Mouse (Mus musculus): ENCODE data around the gene Ephb2. TPM values are rescaled to one million over a fixed set of nuclear protein-coding genes. Genes with fewer than 3 reads are reported as not detected.

The Ephb2 gene
- polyA plus RNA-seq, 1 experiment from 2014 or later: 30.8 TPM

DNA sequence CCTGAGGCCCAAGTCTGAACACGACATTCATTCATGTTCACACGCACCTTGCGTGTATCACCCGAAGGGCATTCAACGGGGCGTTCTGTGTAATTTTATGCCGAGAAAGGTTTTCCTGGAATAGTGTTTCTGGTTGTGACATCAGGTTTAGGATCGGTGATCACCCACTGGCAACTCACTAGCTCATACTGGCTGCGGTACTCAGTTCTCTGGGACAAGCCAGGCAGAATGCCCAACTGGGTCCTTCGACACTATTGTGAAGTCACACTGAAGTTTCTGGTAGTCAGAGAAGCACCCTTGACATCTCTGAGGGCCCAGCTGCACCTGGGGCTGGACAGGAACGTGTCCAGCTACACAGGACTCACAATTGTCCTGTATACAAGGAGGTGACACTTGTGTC is 132.4 kb downstream of the Ephb2 start:
- Histone ChIP-seq H3K9me3 (replicated peaks) (no peaks in the 10 kb centered on the region), H3K27me3 (no peaks in the 10 kb centered on the region), H3K4me1 (peaks cover 60% of the 10 kb centered on the region), H3K27ac (no peak overlapping the region), H3K9ac (no peak overlapping the region), H3K4me2 (replicated peaks) (no peak overlapping the region), H3K4me3 (no peak overlapping the region), H3K36me3 (no peaks in the 10 kb centered on the region)
- 92% methylated on average over 11 of the region's 11 CpGs for WGBS
- no peak for ATAC-seq (ENCODE audit: low FRiP score)

DNA sequence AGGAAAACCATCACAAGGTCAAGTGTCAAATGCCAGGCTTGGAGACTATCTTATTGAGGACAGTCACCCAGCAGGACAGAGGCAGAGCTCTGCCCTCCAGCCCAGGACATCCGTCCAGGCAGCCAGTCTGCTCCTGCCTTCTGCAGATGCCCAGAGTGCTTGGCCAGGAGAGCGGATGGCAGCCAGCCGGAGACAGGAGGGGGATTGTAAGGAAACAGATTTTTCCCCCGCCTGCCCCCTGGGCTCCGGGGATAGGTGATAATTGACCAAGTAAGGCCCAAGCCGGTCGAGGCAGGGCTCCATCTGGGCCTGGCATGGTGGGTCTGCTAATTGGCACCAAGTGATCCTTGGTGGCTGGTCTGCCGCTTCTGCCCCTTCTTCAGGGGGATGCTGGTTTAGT is 133.3 kb downstream of the Ephb2 start:
- whole genome bisulfite sequencing: 60% methylated on average over 8 of the region's 8 CpGs
- ATAC-seq (ENCODE audit: low FRiP score): no peak
- Histone ChIP-seq H3K4me2 (replicated peaks) (no peak overlapping the region), H3K36me3 (no peaks in the 10 kb centered on the region), H3K4me3 (no peak overlapping the region), H3K27me3 (no peaks in the 10 kb centered on the region), H3K4me1 (peaks cover 62% of the 10 kb centered on the region), H3K9ac (no peak overlapping the region), H3K9me3 (replicated peaks) (no peaks in the 10 kb centered on the region), H3K27ac (peak overlapping the region; percentile 0; the same call in 1 of the 2 replicates)

DNA sequence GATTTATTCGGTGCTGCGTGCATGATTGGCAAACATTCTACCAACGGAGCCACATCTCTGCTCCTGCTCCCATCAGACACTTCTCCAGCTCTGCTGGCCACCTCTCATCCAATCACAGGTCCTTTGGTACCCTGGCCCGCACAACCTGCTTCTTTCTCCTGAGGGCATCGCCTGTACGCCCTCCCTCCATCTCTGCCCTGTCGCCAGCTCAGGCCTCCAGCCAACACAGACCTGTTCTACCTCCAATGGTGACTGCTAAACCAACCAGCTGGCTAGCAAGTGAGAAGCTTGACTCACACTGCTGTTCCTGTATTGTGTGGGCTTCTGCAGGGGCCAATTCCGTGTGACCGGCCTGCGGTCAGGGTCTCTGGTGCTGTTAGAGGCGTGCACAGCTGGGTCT is 134.6 kb downstream of the Ephb2 start:
- Histone ChIP-seq H3K27ac (no peak overlapping the region), H3K9me3 (replicated peaks) (no peaks in the 10 kb centered on the region), H3K4me2 (replicated peaks) (no peak overlapping the region), H3K27me3 (no peaks in the 10 kb centered on the region), H3K9ac (no peak overlapping the region), H3K36me3 (no peaks in the 10 kb centered on the region), H3K4me3 (no peak overlapping the region), H3K4me1 (peaks cover 56% of the 10 kb centered on the region)
- no peak for ATAC-seq (ENCODE audit: low FRiP score)
- WGBS: 92% methylated on average over 11 of the region's 11 CpGs

DNA sequence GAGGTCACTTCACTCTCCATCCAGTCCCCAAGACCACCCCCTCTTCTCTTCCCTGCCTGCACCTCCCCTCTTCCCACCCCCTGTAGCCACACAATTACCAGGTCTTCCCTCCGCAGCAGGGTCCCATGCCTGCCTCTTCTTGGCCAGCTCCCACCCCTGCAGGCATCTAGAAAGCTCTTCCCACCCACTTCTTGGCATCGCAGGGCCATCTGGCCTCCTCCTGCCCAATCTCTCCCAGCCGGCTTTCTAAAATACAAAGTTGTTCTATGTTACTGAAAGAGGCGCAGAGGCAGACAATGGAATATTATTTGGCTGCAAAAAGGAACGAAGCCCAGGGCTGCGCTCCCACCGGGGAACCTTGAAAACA is 136.7 kb downstream of the Ephb2 start:
- 61% methylated on average over 7 of the region's 7 CpGs for WGBS
- Histone ChIP-seq H3K27ac (peak overlapping the region; percentile 62), H3K9ac (no peak overlapping the region), H3K4me3 (no peak overlapping the region), H3K27me3 (no peaks in the 10 kb centered on the region), H3K36me3 (peaks cover 20% of the 10 kb centered on the region), H3K4me2 (replicated peaks) (no peak overlapping the region), H3K4me1 (peaks cover 41% of the 10 kb centered on the region), H3K9me3 (replicated peaks) (no peaks in the 10 kb centered on the region)
- no peak for ATAC-seq (ENCODE audit: low FRiP score)

DNA sequence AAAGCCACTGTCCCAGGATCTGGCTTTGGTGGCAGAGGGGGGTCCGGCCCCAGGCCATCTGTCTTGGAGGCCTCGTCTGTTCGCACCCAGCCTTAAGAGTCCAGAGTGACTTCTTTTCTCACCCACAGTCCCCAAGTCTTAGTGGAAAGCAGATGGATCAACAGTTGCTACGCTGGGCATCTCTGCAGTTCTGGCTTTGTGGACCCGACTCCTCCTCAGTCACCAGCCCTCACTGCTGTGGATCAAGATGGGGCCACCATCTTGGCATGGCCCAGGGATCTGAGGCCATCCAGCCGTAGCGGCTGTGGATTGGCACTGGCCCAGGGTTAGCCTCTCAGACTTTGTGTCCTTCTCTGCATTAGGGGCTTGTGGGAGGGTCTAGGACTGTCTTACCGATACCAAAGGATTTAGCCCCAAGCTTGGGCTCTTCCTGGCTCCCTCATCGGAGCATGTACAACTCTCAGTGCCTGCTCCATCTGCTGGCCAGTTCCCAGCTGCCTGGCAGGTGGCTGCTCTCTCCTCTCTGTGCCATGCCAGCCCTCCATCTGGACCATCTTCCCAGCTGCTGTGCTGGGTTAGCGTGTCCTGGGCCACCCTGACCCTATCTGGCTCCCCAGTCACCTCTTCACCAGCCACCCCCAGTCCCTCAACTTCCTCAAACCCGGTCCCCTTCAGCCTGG is 137.2 kb downstream of the Ephb2 start:
- peak; percentile 53; the same call in 1 of the 2 replicates for ATAC-seq (ENCODE audit: low FRiP score)

DNA sequence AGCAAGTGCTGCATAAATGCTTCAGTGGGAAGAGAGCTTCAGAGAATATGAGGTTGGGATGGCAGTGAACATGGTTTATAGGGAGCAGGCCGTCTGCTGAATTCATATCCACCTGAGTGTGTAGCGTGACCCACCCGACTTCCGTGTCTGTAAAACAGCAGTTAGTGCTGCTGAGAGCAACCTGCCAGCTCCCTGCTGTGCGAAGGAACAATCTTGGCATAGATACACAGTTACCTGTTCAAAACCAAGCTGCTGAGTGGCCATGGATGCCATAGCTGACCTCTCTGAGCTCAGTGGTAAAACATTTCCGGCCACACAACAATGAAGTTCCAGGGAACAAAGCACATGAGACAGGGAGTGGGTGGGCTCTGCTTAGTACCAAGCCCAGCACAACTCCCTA is 138.5 kb downstream of the Ephb2 start:
- no peak overlapping the region for H3K27ac ChIP-seq
- no peak overlapping the region for H3K4me3 ChIP-seq
- peaks cover 37% of the 10 kb centered on the region for H3K36me3 ChIP-seq
- no peak for ATAC-seq (ENCODE audit: low FRiP score)
- H3K9ac ChIP-seq: no peak overlapping the region
- 80% methylated on average over 6 of the region's 6 CpGs for WGBS
- H3K4me1 ChIP-seq: peaks cover 31% of the 10 kb centered on the region
- 0 out of 2 replicates have a peak, but pooled peaks cover 2% of the 10 kb centered on the region for H3K9me3 ChIP-seq (replicated peaks)
- H3K27me3 ChIP-seq: no peaks in the 10 kb centered on the region
- H3K4me2 ChIP-seq (replicated peaks): no peak overlapping the region

More for the DNA sequence above, 137.2 kb downstream of the Ephb2 start:
- H3K27ac ChIP-seq: peak overlapping the region; percentile 62
- peaks cover 25% of the 10 kb centered on the region for H3K36me3 ChIP-seq
- H3K9me3 ChIP-seq (replicated peaks): no peaks in the 10 kb centered on the region
- no peak overlapping the region for H3K9ac ChIP-seq
- 72% methylated on average over 11 of the region's 11 CpGs for WGBS
- no peaks in the 10 kb centered on the region for H3K27me3 ChIP-seq
- H3K4me3 ChIP-seq: no peak overlapping the region
- peaks cover 39% of the 10 kb centered on the region for H3K4me1 ChIP-seq
- H3K4me2 ChIP-seq (replicated peaks): no peak overlapping the region

DNA sequence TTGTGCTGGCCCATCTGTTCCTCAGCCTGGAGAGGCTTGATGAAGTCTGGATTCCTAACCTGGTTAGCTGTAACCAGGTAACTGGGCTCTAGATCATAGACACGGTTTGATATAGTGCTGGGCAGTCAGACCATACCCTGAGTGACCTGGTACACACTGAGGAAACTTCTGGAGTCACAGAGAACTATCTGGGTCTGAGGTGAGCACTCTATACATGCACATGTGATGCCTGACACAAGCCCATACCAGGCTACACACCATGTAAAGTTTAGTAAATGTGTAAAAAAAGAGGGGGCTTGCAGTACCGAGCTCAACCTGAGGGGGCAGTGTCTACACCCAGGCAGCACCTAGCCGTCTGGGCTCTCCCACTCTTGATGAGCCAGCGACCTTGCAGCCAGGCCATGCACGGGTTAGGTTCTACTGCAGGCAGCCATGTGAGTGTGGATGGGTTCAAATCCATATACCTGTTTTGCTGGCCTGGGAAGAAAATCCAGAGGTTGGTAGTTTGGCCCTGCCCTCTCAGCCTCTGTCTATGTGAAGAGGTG is 139.3 kb downstream of the Ephb2 start:
- no peak overlapping the region for H3K27ac ChIP-seq

DNA sequence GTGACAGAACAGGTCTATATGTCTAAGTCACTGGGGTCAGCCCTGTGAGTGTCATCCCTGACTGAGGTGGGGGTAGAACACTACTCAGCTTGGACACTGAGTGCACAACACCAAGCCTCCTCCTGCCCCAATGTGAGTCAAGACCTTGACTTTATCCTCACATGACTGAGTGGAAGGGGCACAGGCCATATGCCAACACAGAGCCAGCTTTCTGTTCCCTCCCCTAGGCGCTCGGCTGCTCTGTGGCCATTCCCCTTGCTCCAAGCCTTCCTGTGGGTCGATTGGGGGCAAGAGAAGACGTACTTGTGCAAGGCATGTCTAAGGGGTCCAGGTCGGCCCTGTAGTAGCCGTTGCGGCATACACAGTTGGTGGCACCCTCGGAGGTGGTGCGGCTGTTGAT is 140.1 kb downstream of the Ephb2 start:
- Histone ChIP-seq H3K27ac (no peak overlapping the region), H3K4me2 (replicated peaks) (no peak overlapping the region), H3K9me3 (replicated peaks) (0 out of 2 replicates have a peak, but pooled peaks cover 2% of the 10 kb centered on the region), H3K4me3 (no peak overlapping the region), H3K4me1 (peaks cover 18% of the 10 kb centered on the region), H3K27me3 (no peaks in the 10 kb centered on the region), H3K9ac (no peak overlapping the region), H3K36me3 (peaks cover 50% of the 10 kb centered on the region)
- no peak for ATAC-seq (ENCODE audit: low FRiP score)
- 96% methylated on average over 9 of the region's 9 CpGs for WGBS

More for the DNA sequence above, 139.3 kb downstream of the Ephb2 start:
- Histone ChIP-seq H3K4me2 (replicated peaks) (no peak overlapping the region), H3K4me3 (no peak overlapping the region), H3K36me3 (peaks cover 46% of the 10 kb centered on the region), H3K9me3 (replicated peaks) (0 out of 2 replicates have a peak, but pooled peaks cover 2% of the 10 kb centered on the region), H3K27me3 (no peaks in the 10 kb centered on the region), H3K4me1 (peaks cover 26% of the 10 kb centered on the region), H3K9ac (no peak overlapping the region)
- ATAC-seq (ENCODE audit: low FRiP score): 0 out of 2 replicates have a peak, but pooled peaks have one; percentile 21
- 21% methylated on average over 5 of the region's 5 CpGs for WGBS

DNA sequence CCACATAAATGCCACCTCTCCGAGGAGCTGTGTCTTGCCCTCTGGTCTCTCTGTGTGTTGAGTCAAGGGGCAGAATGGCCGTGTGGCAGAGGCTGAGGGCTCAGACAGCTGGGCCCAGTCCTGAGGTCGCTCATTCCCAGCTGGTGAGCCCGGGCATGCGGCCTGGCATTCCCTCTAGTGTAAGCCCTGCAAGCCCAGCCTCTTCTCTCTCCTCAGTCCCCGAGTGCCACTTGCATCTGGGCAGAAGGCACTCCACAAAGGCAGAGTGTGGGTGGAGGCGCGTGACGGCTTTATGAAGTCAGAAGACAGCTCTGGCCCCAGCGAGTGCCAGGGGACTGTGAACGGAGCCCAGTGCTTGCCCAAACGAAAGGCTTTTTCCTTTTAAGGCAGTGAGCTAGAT is 145.8 kb downstream of the Ephb2 start:
- Histone ChIP-seq H3K4me2 (replicated peaks) (no peak overlapping the region), H3K9me3 (replicated peaks) (0 out of 2 replicates have a peak, but pooled peaks cover 2% of the 10 kb centered on the region), H3K27me3 (no peaks in the 10 kb centered on the region), H3K9ac (no peak overlapping the region), H3K4me3 (no peak overlapping the region), H3K36me3 (peaks cover 50% of the 10 kb centered on the region), H3K27ac (no peak overlapping the region), H3K4me1 (peaks cover 11% of the 10 kb centered on the region)
- ATAC-seq (ENCODE audit: low FRiP score): no peak
- WGBS: 86% methylated on average over 12 of the region's 12 CpGs

DNA sequence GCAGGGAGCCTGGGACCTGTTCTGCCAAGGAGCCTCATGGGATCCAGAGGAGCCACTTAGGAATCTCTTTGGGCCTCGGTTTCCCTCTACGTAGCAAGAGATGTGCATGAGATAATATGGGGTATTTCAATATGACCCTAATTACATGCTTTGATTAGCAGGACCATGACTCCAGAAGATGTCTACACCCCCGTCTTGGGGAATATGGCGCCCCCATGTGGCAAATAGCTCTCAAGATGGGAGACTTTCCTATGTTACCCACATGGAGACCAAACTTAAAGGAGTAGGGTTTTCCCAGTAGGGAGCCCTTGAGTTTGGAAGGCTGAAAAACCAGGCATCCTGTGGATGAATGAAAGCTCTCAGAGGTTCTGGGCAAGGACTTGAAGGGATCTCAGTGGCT is 147.7 kb downstream of the Ephb2 start:
- H3K27me3 ChIP-seq: no peaks in the 10 kb centered on the region
- H3K4me1 ChIP-seq: peaks cover 23% of the 10 kb centered on the region
- H3K9ac ChIP-seq: no peak overlapping the region
- H3K4me2 ChIP-seq (replicated peaks): no peak overlapping the region
- no peak overlapping the region for H3K4me3 ChIP-seq
- ATAC-seq (ENCODE audit: low FRiP score): no peak
- no peak overlapping the region for H3K27ac ChIP-seq
- H3K36me3 ChIP-seq: peaks cover 40% of the 10 kb centered on the region
- WGBS: 59% methylated on average over 4 of the region's 4 CpGs
- H3K9me3 ChIP-seq (replicated peaks): 0 out of 2 replicates have a peak, but pooled peaks cover under 1% of the 10 kb centered on the region

DNA sequence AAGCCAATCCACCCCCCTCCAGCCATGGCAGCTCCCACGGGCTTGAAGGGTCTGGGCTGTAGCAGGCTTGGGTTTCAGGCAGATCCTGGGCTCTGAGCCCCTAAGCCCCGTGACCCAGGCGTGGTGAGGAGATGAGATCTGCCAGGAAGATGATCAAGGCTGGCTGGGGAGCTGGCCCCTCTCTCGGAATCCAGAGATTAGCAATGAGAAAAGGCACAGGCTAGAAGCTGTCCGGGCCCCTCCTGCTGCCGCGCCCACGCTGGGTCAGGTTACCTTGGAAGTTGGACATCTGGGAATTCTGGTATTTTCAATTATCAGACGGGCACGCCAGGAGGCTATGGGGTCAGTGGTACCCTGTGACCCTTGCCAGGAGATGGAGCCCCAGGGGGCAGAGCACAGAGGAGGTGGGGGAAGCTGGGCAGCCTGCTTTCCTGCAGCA is 150.3 kb downstream of the Ephb2 start:
- Histone ChIP-seq H3K4me3 (no peak overlapping the region), H3K36me3 (peaks cover 32% of the 10 kb centered on the region), H3K27ac (no peak overlapping the region; the same call in 1 of the 2 replicates), H3K9me3 (replicated peaks) (no peaks in the 10 kb centered on the region), H3K9ac (no peak overlapping the region), H3K4me2 (replicated peaks) (no peak overlapping the region), H3K4me1 (peaks cover 47% of the 10 kb centered on the region), H3K27me3 (no peaks in the 10 kb centered on the region)
- no peak for ATAC-seq (ENCODE audit: low FRiP score)
- 52% methylated on average over 10 of the region's 10 CpGs for WGBS

DNA sequence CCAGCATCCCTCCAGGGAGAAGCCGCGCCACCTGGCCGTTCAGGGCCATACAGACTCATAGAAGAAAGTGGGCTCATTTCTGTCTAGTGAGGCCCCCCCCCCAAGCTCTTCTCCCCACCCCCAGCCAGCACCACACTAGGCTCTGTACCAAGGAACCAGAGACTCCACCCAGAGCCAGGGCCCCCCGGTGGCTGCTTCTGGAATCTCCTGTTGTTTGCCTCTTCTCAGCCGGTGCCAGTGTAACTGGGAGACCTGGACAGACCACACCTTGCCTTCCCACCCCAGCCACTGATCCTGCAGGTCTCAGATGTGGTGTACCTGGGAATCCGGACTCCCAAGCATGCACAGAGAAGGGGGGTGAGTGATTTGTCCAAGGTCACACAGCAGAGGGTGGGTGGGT is 151.3 kb downstream of the Ephb2 start:
- no peaks in the 10 kb centered on the region for H3K9me3 ChIP-seq (replicated peaks)
- H3K9ac ChIP-seq: no peak overlapping the region; the same call in 1 of the 2 replicates
- peaks cover 28% of the 10 kb centered on the region for H3K36me3 ChIP-seq
- H3K4me2 ChIP-seq (replicated peaks): no peak overlapping the region
- ATAC-seq (ENCODE audit: low FRiP score): no peak
- H3K27me3 ChIP-seq: no peaks in the 10 kb centered on the region
- 79% methylated on average over 5 of the region's 6 CpGs for WGBS
- no peak overlapping the region; the same call in 1 of the 2 replicates for H3K27ac ChIP-seq
- H3K4me3 ChIP-seq: no peak overlapping the region
- peaks cover 57% of the 10 kb centered on the region for H3K4me1 ChIP-seq

DNA sequence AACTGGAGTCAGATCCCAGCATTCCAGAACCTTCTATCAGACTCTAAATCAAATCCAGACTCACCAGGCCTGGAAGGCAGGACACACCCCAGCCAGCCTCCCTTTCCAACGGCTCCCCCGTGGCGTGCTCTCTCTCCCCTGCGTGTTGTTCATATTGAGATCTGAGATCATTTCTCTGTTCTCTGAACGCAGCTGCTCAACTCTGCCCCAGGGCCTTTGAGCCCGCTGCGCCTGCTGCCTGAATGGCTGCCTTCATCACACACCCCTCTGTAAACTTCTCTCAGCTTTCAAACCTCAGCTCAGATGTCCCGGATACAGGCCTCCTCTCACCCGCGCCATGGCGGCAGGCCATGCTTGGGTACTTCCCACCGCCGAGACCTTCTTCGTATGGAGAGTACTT is 155.1 kb downstream of the Ephb2 start:
- H3K9ac ChIP-seq: no peak overlapping the region
- H3K4me2 ChIP-seq (replicated peaks): no peak overlapping the region
- H3K27ac ChIP-seq: peak overlapping the region; percentile 52
- ATAC-seq (ENCODE audit: low FRiP score): no peak
- no peak overlapping the region for H3K4me3 ChIP-seq
- WGBS: 61% methylated on average over 14 of the region's 14 CpGs
- peaks cover 29% of the 10 kb centered on the region for H3K36me3 ChIP-seq
- H3K27me3 ChIP-seq: no peaks in the 10 kb centered on the region
- H3K9me3 ChIP-seq (replicated peaks): no peaks in the 10 kb centered on the region
- peaks cover 54% of the 10 kb centered on the region for H3K4me1 ChIP-seq

Measured in hindbrain, embryonic 12.5 days (tissue).